Mouse (Mus musculus): Measurements from ENCODE around the gene Ahctf1. TPM values are rescaled to one million over a fixed set of nuclear protein-coding genes. Genes with fewer than 3 reads are reported as not detected.

Ahctf1 gene
- total RNA-seq, 2 experiments from 2014 or later = 36.1 to 37.3 TPM

GRCm38 (mm10) chr1:179802610-179803512, 619 bp downstream of the Ahctf1 start, which contains the start of gene Gm10518:
Gene Gm10518 (plus strand): TSS chr1:179803376.
- intact Hi-C loops (cut with DNase I) = loop anchor here (1.0 to 2.0 kb wide), 2 partner anchors 42 to 256 kb away; partner anchors contain the start of genes Cnst and Tfb2m
- TF ChIP-seq CTCF (IDR thresholded peaks at IDR 0.05) = no peak
- DNase-seq (ENCODE audit: extremely low spot score in 1 of 2, low spot score in 2 of 2) = peak; percentile 57 to 67
- peak within 1 kb of the TSS; percentile 95 for H3K27ac ChIP-seq
- peak within 1 kb of the TSS; percentile 91 for H3K4me3 ChIP-seq

- H3K4me3 ChIP-seq = no peak overlapping the region
- intact Hi-C loops (cut with DNase I) = loop anchor here (5.0 kb wide), 1 partner anchor 36 kb away; no protein-coding TSS in a partner anchor
- H3K27ac ChIP-seq = no peak overlapping the region
- peak; percentile 4; the same call in 1 of the 2 replicates for TF ChIP-seq CTCF (IDR thresholded peaks at IDR 0.05)
- no peak for DNase-seq (ENCODE audit: extremely low spot score in 1 of 2, low spot score in 2 of 2)
These were observed 4.7 kb downstream of the Ahctf1 start for GRCm38 (mm10) chr1:179798794-179799193.

GRCm38 (mm10) chr1:179787281-179787680, 16.2 kb downstream of the Ahctf1 start:
- Histone ChIP-seq H3K27ac (no peak overlapping the region), H3K4me3 (no peak overlapping the region)
- DNase-seq (ENCODE audit: extremely low spot score in 1 of 2, low spot score in 2 of 2) = no peak
- intact Hi-C loops (cut with DNase I) = loop anchor here (5.0 kb wide), 1 partner anchor 35 kb away; no protein-coding TSS in a partner anchor
- TF ChIP-seq CTCF (IDR thresholded peaks at IDR 0.05) = no peak

- DNase-seq (ENCODE audit: extremely low spot score in 1 of 2, low spot score in 2 of 2) = no peak
- intact Hi-C loops (cut with DNase I) = loop anchor here (5.0 kb wide), 1 partner anchor 33 kb away; no protein-coding TSS in a partner anchor
- TF ChIP-seq CTCF (IDR thresholded peaks at IDR 0.05) = no peak
- H3K27ac ChIP-seq = no peak overlapping the region
- no peak overlapping the region for H3K4me3 ChIP-seq
These were observed 18.0 kb downstream of the Ahctf1 start for GRCm38 (mm10) chr1:179785502-179785901.

- no peak for DNase-seq (ENCODE audit: extremely low spot score in 1 of 2, low spot score in 2 of 2)
- TF ChIP-seq CTCF (IDR thresholded peaks at IDR 0.05) = no peak
- intact Hi-C loops (cut with DNase I) = no loop called here
- H3K27ac ChIP-seq = no peak overlapping the region
- H3K4me3 ChIP-seq = no peak overlapping the region
These were observed 19.4 kb downstream of the Ahctf1 start for GRCm38 (mm10) chr1:179784098-179784497.

GRCm38 (mm10) chr1:179776831-179777230, 26.6 kb downstream of the Ahctf1 start:
- Histone ChIP-seq H3K4me3 (no peak overlapping the region), H3K27ac (no peak overlapping the region)
- no peak for DNase-seq (ENCODE audit: extremely low spot score in 1 of 2, low spot score in 2 of 2)
- intact Hi-C loops (cut with DNase I) = loop anchor here (10.0 kb wide), 1 partner anchor 1442 kb away; the partner anchor contains the start of gene Hnrnpu
- no peak for TF ChIP-seq CTCF (IDR thresholded peaks at IDR 0.05)

- no peak for TF ChIP-seq CTCF (IDR thresholded peaks at IDR 0.05)
- intact Hi-C loops (cut with DNase I) = loop anchor here (2.0 to 5.0 kb wide), 2 partner anchors 20 to 37 kb away; no protein-coding TSS in a partner anchor
- Histone ChIP-seq H3K27ac (no peak overlapping the region), H3K4me3 (no peak overlapping the region)
- DNase-seq (ENCODE audit: extremely low spot score in 1 of 2, low spot score in 2 of 2) = no peak
These were observed 42.9 kb downstream of the Ahctf1 start for GRCm38 (mm10) chr1:179760553-179760952.

GRCm38 (mm10) chr1:179760086-179760485, 43.4 kb downstream of the Ahctf1 start:
- DNase-seq (ENCODE audit: extremely low spot score in 1 of 2, low spot score in 2 of 2) = no peak
- TF ChIP-seq CTCF (IDR thresholded peaks at IDR 0.05) = no peak
- intact Hi-C loops (cut with DNase I) = loop anchor here (2.0 to 5.0 kb wide), 2 partner anchors 21 to 37 kb away; no protein-coding TSS in a partner anchor
- no peak overlapping the region for H3K4me3 ChIP-seq
- no peak overlapping the region for H3K27ac ChIP-seq

GRCm38 (mm10) chr1:179756477-179756876, 47.0 kb downstream of the Ahctf1 start:
- Histone ChIP-seq H3K27ac (no peak overlapping the region), H3K4me3 (no peak overlapping the region)
- intact Hi-C loops (cut with DNase I) = no loop called here
- TF ChIP-seq CTCF (IDR thresholded peaks at IDR 0.05) = no peak
- no peak for DNase-seq (ENCODE audit: extremely low spot score in 1 of 2, low spot score in 2 of 2)

GRCm38 (mm10) chr1:179753006-179753405, 50.5 kb downstream of the Ahctf1 start:
- Histone ChIP-seq H3K4me3 (no peak overlapping the region), H3K27ac (no peak overlapping the region)
- TF ChIP-seq CTCF (IDR thresholded peaks at IDR 0.05) = no peak
- DNase-seq (ENCODE audit: extremely low spot score in 1 of 2, low spot score in 2 of 2) = peak in 1 of 2 experiments; percentile 15
- intact Hi-C loops (cut with DNase I) = loop anchor here (5.0 kb wide), 1 partner anchor 34 kb away; no protein-coding TSS in a partner anchor

- DNase-seq (ENCODE audit: extremely low spot score in 1 of 2, low spot score in 2 of 2) = no peak
- Histone ChIP-seq H3K4me3 (no peak overlapping the region), H3K27ac (no peak overlapping the region)
- intact Hi-C loops (cut with DNase I) = loop anchor here (5.0 kb wide), 1 partner anchor 35 kb away; no protein-coding TSS in a partner anchor
- TF ChIP-seq CTCF (IDR thresholded peaks at IDR 0.05) = no peak
These were observed 51.2 kb downstream of the Ahctf1 start for GRCm38 (mm10) chr1:179752276-179752675.

GRCm38 (mm10) chr1:179745171-179745570, 58.3 kb downstream of the Ahctf1 start, which contains the start of gene Kif28:
Gene Kif28 (minus strand): TSS chr1:179745271.
- Histone ChIP-seq H3K4me3 (no peak within 1 kb of the TSS), H3K27ac (no peak within 1 kb of the TSS)
- no peak for DNase-seq (ENCODE audit: extremely low spot score in 1 of 2, low spot score in 2 of 2)
- intact Hi-C loops (cut with DNase I) = no loop called here
- TF ChIP-seq CTCF (IDR thresholded peaks at IDR 0.05) = no peak

Measured in left cerebral cortex, adult 2 months (tissue).